Mouse (Mus musculus): ENCODE results near the gene Rgs21.

Gene Rgs21

DNA sequence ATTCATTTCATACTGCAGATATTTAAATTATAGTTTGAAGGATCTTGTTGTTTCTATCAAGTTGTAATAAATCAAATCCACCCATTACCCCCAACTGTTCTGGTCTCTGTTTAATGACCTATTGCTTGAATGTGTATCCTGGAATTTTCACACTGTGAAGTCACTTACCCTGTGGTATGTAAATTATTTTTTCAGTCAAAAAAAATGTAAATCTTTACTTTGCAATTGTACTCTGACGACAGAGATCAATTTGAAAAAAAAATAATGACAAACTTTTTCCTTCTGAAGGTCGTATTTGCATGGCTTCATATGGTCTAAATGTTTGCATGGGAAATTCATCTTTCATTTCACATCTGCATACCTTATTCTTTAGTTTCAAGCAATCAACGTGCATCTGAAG lies at the start of gene Rgs21:
Gene Rgs21 (minus strand): TSS at position 101 of the 400 bp plus-strand sequence.
- no peak for DNase-seq (ENCODE audit: inconsistent age in 2 of 2, low spot score in 1 of 2)

DNA sequence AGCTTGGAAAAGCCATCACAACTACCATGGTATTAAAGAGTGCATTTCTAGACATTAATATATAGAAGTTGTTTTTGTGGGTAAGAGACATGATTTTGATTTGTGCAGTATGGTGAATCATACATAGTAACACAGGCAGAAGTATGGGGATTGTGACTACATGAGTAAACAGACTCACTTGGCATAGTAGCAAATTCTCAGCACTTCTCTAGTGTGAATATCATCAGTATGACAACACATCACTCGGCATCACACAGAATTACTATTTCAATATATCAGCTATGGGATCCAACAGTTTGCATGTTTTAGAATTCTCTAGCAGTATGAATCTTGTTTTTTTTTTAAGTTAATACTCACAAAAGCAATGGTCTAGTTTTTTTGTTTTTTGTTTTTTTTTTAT lies 36.6 kb upstream of the Rgs21 start:
- DNase-seq (ENCODE audit: inconsistent age in 2 of 2, low spot score in 1 of 2): no peak

DNA sequence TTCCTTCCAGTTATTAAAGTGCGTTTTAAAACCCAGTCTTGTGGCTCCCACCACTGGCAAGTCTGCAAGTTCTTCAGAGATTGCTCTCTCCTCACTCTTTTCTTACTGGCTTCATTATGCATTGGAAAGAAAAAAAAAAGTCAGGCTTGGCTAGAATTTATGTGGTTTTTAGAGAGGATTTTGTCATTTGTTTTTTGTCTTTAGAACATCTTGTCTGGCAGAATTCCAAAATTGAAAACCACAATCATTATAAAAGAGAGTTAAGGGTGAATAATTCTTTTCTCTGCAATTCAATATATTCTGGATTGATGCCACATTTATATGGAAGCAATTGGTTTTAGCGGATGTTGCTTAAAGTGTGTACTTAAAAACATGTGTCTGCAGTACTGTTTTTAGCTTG lies 35.5 kb upstream of the Rgs21 start:
- no peak for DNase-seq (ENCODE audit: inconsistent age in 2 of 2, low spot score in 1 of 2)

DNA sequence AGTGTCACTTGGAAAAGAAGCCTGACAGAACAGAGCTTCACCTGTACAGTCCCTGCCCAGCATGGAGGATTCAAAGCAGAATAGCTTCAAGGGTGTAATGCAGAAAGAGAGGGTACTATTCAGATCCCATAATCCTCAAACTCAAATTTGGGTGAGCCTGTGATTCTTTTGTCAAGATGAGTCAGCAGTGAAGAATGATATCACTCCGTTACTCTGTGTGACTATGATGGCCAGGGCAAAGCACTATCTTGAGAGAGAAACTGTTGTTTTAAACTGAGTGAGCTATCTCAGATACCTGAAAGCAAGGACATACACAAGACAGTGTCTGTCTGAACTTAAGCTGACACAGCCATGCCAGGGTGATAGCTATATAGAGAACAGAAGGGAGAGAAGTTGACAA lies 11.9 kb upstream of the Rgs21 start:
- DNase-seq (ENCODE audit: inconsistent age in 2 of 2, low spot score in 1 of 2): no peak

DNA sequence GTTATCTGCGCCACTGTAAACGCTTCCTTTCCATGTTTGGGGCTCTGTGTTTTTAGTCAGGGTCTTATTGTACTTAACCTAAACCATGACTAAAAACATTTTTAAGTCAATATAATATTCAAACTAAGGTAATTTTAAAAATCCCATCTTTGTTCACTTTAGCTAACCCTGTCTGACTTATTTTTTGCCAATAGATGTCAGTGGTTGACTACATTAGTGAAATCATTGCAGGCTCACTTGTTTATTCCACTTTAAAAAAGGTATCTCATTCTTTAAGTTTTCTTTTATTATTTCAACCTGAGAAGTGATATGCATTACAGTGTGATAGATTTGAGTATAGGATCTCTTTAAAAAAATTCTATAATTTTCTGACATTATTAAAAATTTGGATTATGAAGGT lies 5.5 kb upstream of the Rgs21 start:
- no peak for DNase-seq (ENCODE audit: inconsistent age in 2 of 2, low spot score in 1 of 2)

DNA sequence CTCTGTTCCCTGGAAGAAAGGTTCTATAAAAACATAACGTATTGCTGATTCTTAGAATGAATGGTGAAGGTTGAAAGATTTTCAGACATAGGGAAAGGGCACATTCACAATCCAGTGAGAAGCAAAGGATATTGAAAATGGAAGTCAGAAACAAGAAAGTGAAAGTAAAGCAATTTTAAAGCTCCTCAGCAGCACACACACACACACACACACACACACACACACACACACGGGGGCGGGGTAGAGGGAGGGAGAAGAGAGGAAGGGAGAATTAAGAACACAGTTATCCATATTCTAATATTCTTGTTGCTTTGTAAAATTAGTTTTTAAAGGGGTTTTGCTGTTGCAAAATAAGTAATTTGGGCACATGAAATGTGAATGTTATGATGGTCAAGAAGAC lies 2.4 kb upstream of the Rgs21 start:
- no peak for DNase-seq (ENCODE audit: inconsistent age in 2 of 2, low spot score in 1 of 2)

DNA sequence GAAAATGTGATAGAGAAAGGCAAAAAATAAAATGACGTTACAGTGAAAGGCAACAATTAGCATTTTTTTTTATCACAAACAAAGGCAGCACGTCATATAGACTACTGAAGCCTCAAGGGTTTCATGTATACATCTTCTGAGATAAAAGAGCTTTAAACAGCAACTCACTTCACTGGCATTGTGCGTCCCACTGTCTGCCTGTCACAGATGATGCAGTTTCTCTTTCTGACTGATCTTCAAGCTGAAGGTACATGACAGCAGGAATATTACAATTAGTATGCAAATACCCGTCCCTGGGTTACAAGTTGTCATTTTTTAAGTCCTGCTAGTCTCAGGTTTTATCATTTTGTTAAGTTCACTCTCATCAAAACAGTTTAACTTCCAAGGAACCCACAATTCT lies 22.3 kb downstream of the Rgs21 start:
- no peak for DNase-seq (ENCODE audit: inconsistent age in 2 of 2, low spot score in 1 of 2)

DNA sequence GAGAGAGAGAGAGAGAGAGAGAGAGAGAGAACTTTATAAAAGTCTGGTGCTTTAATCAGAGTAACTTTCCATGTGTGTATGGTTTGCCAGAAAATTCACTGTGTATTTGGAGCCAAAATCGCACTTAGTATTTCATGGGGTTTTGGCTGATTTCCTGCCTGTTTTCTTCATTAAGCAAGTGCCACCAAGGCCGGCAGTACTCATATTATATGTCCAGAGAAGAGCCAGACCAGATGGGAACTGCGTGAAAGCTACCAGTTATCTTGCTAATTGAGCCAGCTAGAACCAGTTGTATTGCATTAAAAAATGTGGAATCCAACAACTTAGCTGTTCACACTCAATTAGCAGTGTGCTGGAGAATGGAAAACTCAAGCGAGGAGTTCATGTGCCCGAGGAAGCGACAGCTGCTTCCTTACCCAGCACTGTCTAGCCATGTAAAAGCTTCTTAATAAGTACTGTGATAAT lies 22.9 kb downstream of the Rgs21 start:
- no peak for DNase-seq (ENCODE audit: inconsistent age in 2 of 2, low spot score in 1 of 2)

DNA sequence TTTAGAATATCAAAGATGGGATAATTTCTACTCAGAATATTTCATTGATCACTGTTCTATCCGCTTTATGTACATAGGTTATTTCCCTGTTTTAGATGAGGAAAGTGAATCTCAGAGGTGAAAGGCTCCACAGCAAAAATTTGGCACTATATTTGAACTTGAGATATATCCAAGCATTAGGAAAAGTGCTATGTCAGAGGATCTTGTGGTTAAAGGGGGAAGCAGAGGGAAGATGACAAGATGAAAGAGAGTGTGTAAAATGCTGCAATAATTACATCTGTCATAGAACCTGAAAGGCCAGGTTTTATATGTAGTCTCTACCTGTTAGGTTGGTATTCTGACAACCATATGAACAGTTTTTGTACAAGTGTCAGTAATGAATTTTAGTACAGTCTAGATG lies 35.7 kb downstream of the Rgs21 start:
- no peak for DNase-seq (ENCODE audit: inconsistent age in 2 of 2, low spot score in 1 of 2)

DNA sequence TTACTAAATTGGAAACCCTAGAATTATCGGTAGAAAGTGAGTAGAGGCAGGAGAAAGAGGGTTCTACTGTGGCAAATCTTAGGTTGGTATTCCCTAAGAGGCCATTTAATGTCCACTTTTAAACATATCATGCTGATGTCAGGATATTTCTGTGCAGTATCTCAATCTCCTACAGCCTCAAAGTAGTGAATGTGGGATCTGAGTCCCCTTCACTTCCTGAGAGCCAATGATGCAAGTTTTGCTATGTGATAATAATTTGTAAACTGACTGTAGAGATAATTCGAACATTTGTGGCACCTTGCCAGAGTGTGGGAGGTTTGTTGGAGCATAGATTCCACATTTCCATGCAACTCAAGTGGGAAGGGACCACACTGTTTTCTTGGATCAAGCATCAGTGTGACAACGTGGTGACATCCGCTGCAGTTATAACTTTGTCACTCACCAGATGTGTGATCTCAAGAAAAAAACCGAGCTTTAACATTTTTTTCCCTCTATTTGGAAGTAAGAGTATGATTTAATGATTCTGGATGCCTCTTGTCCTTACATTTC lies 49.5 kb downstream of the Rgs21 start:
- DNase-seq (ENCODE audit: inconsistent age in 2 of 2, low spot score in 1 of 2): no peak

DNA sequence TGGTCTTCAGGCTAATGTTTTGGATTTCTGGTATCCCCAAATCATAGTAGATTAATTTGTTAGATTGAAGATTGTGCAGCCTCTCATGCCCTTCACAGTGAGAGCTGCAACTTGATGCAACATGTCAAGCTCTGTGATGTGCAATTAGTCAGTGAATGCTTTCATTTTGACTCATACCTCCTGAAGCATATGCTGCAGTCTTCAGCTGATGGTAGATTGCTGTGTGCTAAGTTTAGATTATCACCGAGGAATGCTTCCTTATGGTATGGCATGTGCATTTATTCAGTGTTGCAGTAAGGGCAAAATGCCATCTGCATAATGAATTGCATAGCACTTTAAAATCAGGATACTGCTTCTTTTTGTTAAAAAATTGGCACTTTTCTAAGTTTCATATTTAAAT lies 65.2 kb downstream of the Rgs21 start:
- DNase-seq (ENCODE audit: inconsistent age in 2 of 2, low spot score in 1 of 2): no peak

DNA sequence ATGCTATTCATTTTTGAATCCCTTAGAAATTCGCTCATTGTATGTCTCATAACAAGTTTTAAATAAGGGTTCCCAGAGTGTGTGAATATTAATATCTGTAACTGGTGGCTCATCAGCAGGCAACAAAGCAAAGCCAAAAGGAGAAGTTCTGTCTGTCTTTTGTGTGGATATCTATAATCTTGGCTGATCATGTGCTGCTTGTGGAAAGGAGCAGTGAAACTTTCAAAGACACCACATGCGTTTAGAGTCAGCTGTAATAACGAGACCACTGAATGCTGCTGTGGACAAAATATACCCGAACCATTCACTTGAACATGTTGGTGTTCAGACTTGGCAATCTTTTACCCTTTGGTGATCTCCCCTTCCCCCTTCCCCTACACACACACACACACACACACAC lies 67.0 kb downstream of the Rgs21 start:
- DNase-seq (ENCODE audit: inconsistent age in 2 of 2, low spot score in 1 of 2): no peak

DNA sequence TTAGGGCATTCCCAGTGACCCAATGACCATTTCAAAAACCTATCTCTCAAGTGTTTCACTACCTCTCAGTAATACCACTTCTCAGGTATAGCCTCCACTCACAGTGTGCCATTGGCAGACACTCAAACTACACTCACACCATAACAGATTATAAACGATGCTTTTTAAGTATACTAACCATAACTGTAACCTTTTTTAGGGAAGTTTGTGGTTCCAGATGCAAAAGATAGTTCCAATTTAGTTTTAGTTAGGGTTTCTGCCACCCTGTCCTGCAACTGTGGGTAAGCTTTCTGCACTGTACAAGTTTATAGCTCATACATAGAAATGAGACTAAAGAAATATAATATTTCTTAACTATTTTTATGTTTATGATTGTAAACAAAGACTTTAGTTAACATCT lies 67.7 kb downstream of the Rgs21 start:
- no peak for DNase-seq (ENCODE audit: inconsistent age in 2 of 2, low spot score in 1 of 2)

DNA sequence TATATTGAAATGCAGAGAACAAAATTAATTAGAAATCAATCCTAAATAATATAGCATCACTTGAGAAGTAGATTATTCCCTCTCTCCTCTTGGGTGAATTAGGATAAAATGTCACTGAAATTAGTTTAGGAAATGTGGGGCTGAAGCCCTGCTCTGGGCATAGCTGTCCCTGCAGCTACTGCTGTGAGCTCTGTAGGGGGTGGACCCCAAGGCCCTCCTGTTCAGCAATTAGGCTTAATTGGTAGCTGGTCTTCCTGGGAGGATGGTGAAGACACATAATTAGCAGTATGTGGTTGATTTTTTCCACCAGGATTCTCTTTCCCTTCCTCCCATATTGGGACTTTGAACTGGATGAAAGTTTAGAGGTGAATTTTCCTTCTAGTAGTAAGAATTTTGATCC lies 68.7 kb downstream of the Rgs21 start:
- no peak for DNase-seq (ENCODE audit: inconsistent age in 2 of 2, low spot score in 1 of 2)

DNA sequence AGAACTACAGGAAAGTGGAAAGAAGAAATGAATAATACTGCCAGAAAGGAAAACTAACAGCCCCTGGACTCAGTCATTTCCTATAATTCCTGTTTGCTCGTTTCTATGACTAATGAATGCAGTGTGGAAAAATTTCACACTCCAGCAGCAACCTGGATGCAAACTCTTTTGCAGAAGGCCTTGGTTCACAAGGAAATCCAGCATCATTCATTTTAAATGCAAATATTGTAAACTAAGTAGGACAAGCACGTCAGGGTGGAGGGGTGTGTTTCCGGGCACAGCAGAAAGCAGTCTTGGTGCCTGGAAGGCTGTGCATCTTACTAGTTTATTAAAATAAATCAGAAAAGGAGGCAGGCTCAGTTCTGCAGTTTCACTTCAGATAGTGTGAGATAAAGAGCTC lies 69.4 kb downstream of the Rgs21 start:
- no peak for DNase-seq (ENCODE audit: inconsistent age in 2 of 2, low spot score in 1 of 2)

DNA sequence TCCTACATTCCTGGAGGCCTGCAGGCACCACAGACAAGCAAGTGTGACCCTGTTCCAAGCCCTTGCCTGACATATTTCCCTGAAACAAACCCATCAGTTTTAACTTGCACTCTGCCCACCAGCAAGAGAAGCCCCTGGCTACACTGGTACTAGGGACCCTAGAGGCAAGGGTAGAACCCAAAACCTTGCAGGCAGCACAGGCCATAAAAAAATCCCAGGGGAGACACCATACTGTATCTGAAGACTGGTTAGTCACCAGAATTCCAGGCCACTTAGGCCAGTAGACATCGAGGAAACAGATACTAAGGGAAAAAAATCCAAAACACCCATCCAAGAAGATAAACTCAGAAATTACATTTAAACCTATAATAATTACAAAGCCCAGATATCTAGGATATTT lies 74.1 kb downstream of the Rgs21 start:
- no peak for DNase-seq (ENCODE audit: inconsistent age in 2 of 2, low spot score in 1 of 2)

DNA sequence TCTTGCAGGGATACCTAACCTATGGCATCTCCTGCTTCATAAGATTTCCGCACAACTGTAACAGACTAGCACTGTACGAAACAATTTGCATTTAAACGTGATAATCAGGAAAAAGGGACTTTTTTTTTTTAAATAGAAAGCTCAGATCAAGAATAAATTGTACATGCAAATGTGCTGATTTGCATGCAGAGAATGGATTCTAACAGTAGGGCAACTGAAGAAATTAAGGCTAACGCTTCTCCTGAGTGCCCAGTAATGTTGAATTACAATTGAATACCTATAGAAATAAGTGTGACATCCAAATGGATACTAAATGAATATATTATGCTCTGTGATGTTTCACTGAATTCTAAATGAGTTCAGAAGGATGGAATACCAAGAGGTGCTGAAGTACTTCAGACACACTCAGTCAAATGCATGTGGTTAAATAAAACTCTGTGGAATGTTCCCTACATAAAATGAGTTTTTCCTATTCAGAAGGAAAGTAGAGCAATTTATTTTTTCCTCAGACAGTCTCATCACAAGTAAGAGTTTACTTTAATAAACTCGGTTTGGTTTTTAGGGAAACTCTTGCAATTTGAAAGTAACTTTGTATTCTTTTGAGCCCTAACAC lies 79.1 kb downstream of the Rgs21 start:
- no peak for DNase-seq (ENCODE audit: inconsistent age in 2 of 2, low spot score in 1 of 2)
